Mouse (Mus musculus): Measurements from ENCODE around the gene Pim1.

DNA sequence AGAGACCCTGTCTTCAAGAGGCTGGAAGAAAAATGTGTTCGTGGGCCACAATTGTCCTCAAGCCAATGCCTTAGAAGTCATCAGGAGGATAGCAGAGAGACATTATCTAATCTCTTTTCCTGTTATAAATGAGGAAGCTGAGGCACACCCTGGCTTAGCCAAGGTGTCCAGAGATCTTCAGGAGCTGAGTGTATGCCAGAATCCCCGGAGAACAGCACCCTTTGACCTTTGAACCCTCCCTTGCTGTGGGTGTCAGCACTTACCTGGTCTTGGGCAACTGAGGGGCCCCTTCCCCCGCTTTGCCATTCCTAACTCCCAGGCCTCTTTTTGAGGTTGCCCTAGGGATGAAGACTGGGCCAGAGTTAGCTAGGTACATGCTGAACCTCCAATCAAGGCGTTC lies 49.0 kb upstream of the Pim1 start:
- TF ChIP-seq CTCF (IDR thresholded peaks at IDR 0.05; ENCODE audit: low read depth, low read length) = no peak
- no peak for TF ChIP-seq POLR2A (IDR thresholded peaks at IDR 0.05; ENCODE audit: insufficient read depth, low read length)
